Mouse (Mus musculus): Measurements from ENCODE around the gene Fzd4. TPM values are rescaled to one million over a fixed set of nuclear protein-coding genes. Genes with fewer than 3 reads are reported as not detected.

The Fzd4 gene
- polyA plus RNA-seq, 1 experiment from 2014 or later: 9.8 TPM

- WGBS (ENCODE audit: insufficient replicate concordance): 26% methylated on average over 6 of the region's 6 CpGs
Observed at GRCm38 (mm10) chr7:89371623-89372295, 32.4 kb upstream of the Fzd4 start.

GRCm38 (mm10) chr7:89380935-89381705 lies 23.0 kb upstream of the Fzd4 start:
- Histone ChIP-seq H3K4me2 (no peak overlapping the region), H3K27me3 (ENCODE audit: control insufficient read depth, insufficient read depth, low read length) (no peaks in the 10 kb centered on the region), H3K4me3 (ENCODE audit: low read depth, low read length) (no peak overlapping the region), H3K9ac (ENCODE audit: low read depth, low read length) (no peak overlapping the region), H3K27ac (ENCODE audit: low read depth, low read length) (peak overlapping the region; percentile 12; the same call in 1 of the 2 replicates), H3K4me1 (ENCODE audit: control insufficient read depth, insufficient read depth, low read length) (peaks cover 7% of the 10 kb centered on the region), H3K36me3 (ENCODE audit: control insufficient read depth, insufficient read depth, low read length) (no peaks in the 10 kb centered on the region), H3K9me3 (replicated peaks; ENCODE audit: control insufficient read depth, low read length) (no peaks in the 10 kb centered on the region)
- ATAC-seq (replicated peaks; ENCODE audit: insufficient number of reproducible peaks, low FRiP score, low TSS enrichment): no peak
- WGBS (ENCODE audit: insufficient replicate concordance): 49% methylated on average over 7 of the region's 7 CpGs

More at GRCm38 (mm10) chr7:89371623-89372295, 32.4 kb upstream of the Fzd4 start:
- H3K4me1 ChIP-seq (ENCODE audit: control insufficient read depth, insufficient read depth, low read length): peaks cover 22% of the 10 kb centered on the region
- H3K27ac ChIP-seq (ENCODE audit: low read depth, low read length): no peak overlapping the region
- ATAC-seq (replicated peaks; ENCODE audit: insufficient number of reproducible peaks, low FRiP score, low TSS enrichment): no peak
- H3K36me3 ChIP-seq (ENCODE audit: control insufficient read depth, insufficient read depth, low read length): no peaks in the 10 kb centered on the region
- H3K4me2 ChIP-seq: no peak overlapping the region
- H3K27me3 ChIP-seq (ENCODE audit: control insufficient read depth, insufficient read depth, low read length): no peaks in the 10 kb centered on the region
- H3K9me3 ChIP-seq (replicated peaks; ENCODE audit: control insufficient read depth, low read length): no peaks in the 10 kb centered on the region
- H3K9ac ChIP-seq (ENCODE audit: low read depth, low read length): no peak overlapping the region
- H3K4me3 ChIP-seq (ENCODE audit: low read depth, low read length): no peak overlapping the region

GRCm38 (mm10) chr7:89382892-89383291 lies 21.3 kb upstream of the Fzd4 start:
- Histone ChIP-seq H3K27ac (ENCODE audit: low read depth, low read length) (no peak overlapping the region), H3K9ac (ENCODE audit: low read depth, low read length) (no peak overlapping the region), H3K36me3 (ENCODE audit: control insufficient read depth, insufficient read depth, low read length) (no peaks in the 10 kb centered on the region), H3K9me3 (replicated peaks; ENCODE audit: control insufficient read depth, low read length) (no peaks in the 10 kb centered on the region), H3K4me3 (ENCODE audit: low read depth, low read length) (no peak overlapping the region), H3K27me3 (ENCODE audit: control insufficient read depth, insufficient read depth, low read length) (no peaks in the 10 kb centered on the region), H3K4me2 (no peak overlapping the region), H3K4me1 (ENCODE audit: control insufficient read depth, insufficient read depth, low read length) (peaks cover 12% of the 10 kb centered on the region)
- ATAC-seq (replicated peaks; ENCODE audit: insufficient number of reproducible peaks, low FRiP score, low TSS enrichment): no peak
- WGBS (ENCODE audit: insufficient replicate concordance): 87% methylated on average over 3 of the region's 3 CpGs

- H3K36me3 ChIP-seq (ENCODE audit: control insufficient read depth, insufficient read depth, low read length): no peaks in the 10 kb centered on the region
- no peak overlapping the region for H3K9ac ChIP-seq (ENCODE audit: low read depth, low read length)
- H3K4me3 ChIP-seq (ENCODE audit: low read depth, low read length): no peak overlapping the region
- H3K4me1 ChIP-seq (ENCODE audit: control insufficient read depth, insufficient read depth, low read length): peaks cover 10% of the 10 kb centered on the region
- ATAC-seq (replicated peaks; ENCODE audit: insufficient number of reproducible peaks, low FRiP score, low TSS enrichment): no peak
- H3K9me3 ChIP-seq (replicated peaks; ENCODE audit: control insufficient read depth, low read length): no peaks in the 10 kb centered on the region
- no peak overlapping the region for H3K4me2 ChIP-seq
- H3K27ac ChIP-seq (ENCODE audit: low read depth, low read length): no peak overlapping the region
- WGBS (ENCODE audit: insufficient replicate concordance): 58% methylated on average over 3 of the region's 3 CpGs
- no peaks in the 10 kb centered on the region for H3K27me3 ChIP-seq (ENCODE audit: control insufficient read depth, insufficient read depth, low read length)
Observed at GRCm38 (mm10) chr7:89388981-89389380, 15.2 kb upstream of the Fzd4 start.

- Histone ChIP-seq H3K4me3 (ENCODE audit: low read depth, low read length) (no peak overlapping the region), H3K9me3 (replicated peaks; ENCODE audit: control insufficient read depth, low read length) (no peaks in the 10 kb centered on the region), H3K27me3 (ENCODE audit: control insufficient read depth, insufficient read depth, low read length) (no peaks in the 10 kb centered on the region), H3K4me2 (no peak overlapping the region), H3K9ac (ENCODE audit: low read depth, low read length) (no peak overlapping the region), H3K4me1 (ENCODE audit: control insufficient read depth, insufficient read depth, low read length) (peaks cover 10% of the 10 kb centered on the region), H3K27ac (ENCODE audit: low read depth, low read length) (no peak overlapping the region), H3K36me3 (ENCODE audit: control insufficient read depth, insufficient read depth, low read length) (no peaks in the 10 kb centered on the region)
- 74% methylated on average over 2 of the region's 2 CpGs for WGBS (ENCODE audit: insufficient replicate concordance)
- no peak for ATAC-seq (replicated peaks; ENCODE audit: insufficient number of reproducible peaks, low FRiP score, low TSS enrichment)
Observed at GRCm38 (mm10) chr7:89390660-89391059, 13.5 kb upstream of the Fzd4 start.

- H3K4me1 ChIP-seq (ENCODE audit: control insufficient read depth, insufficient read depth, low read length): peaks cover 8% of the 10 kb centered on the region
- no peaks in the 10 kb centered on the region for H3K36me3 ChIP-seq (ENCODE audit: control insufficient read depth, insufficient read depth, low read length)
- H3K27me3 ChIP-seq (ENCODE audit: control insufficient read depth, insufficient read depth, low read length): no peaks in the 10 kb centered on the region
- WGBS (ENCODE audit: insufficient replicate concordance): 86% methylated on average over 3 of the region's 3 CpGs
- no peak for ATAC-seq (replicated peaks; ENCODE audit: insufficient number of reproducible peaks, low FRiP score, low TSS enrichment)
- H3K27ac ChIP-seq (ENCODE audit: low read depth, low read length): no peak overlapping the region
- H3K9ac ChIP-seq (ENCODE audit: low read depth, low read length): no peak overlapping the region
- H3K4me2 ChIP-seq: no peak overlapping the region
- no peaks in the 10 kb centered on the region for H3K9me3 ChIP-seq (replicated peaks; ENCODE audit: control insufficient read depth, low read length)
- no peak overlapping the region for H3K4me3 ChIP-seq (ENCODE audit: low read depth, low read length)
Observed at GRCm38 (mm10) chr7:89391281-89391680, 12.9 kb upstream of the Fzd4 start.

- no peak for ATAC-seq (replicated peaks; ENCODE audit: insufficient number of reproducible peaks, low FRiP score, low TSS enrichment)
- WGBS (ENCODE audit: insufficient replicate concordance): 48% methylated on average over 4 of the region's 4 CpGs
- H3K9ac ChIP-seq (ENCODE audit: low read depth, low read length): no peak overlapping the region
Observed at GRCm38 (mm10) chr7:89391831-89392230, 12.3 kb upstream of the Fzd4 start.

GRCm38 (mm10) chr7:89392388-89392787 lies 11.8 kb upstream of the Fzd4 start:
- ATAC-seq (replicated peaks; ENCODE audit: insufficient number of reproducible peaks, low FRiP score, low TSS enrichment): no peak
- Histone ChIP-seq H3K9ac (ENCODE audit: low read depth, low read length) (no peak overlapping the region), H3K4me1 (ENCODE audit: control insufficient read depth, insufficient read depth, low read length) (peaks cover 5% of the 10 kb centered on the region), H3K27me3 (ENCODE audit: control insufficient read depth, insufficient read depth, low read length) (no peaks in the 10 kb centered on the region), H3K27ac (ENCODE audit: low read depth, low read length) (no peak overlapping the region), H3K4me3 (ENCODE audit: low read depth, low read length) (no peak overlapping the region), H3K9me3 (replicated peaks; ENCODE audit: control insufficient read depth, low read length) (no peaks in the 10 kb centered on the region), H3K36me3 (ENCODE audit: control insufficient read depth, insufficient read depth, low read length) (no peaks in the 10 kb centered on the region), H3K4me2 (no peak overlapping the region)
- whole genome bisulfite sequencing (ENCODE audit: insufficient replicate concordance): 61% methylated on average over 4 of the region's 4 CpGs

More at GRCm38 (mm10) chr7:89391831-89392230, 12.3 kb upstream of the Fzd4 start:
- Histone ChIP-seq H3K4me3 (ENCODE audit: low read depth, low read length) (no peak overlapping the region), H3K4me1 (ENCODE audit: control insufficient read depth, insufficient read depth, low read length) (peaks cover 5% of the 10 kb centered on the region), H3K4me2 (no peak overlapping the region), H3K36me3 (ENCODE audit: control insufficient read depth, insufficient read depth, low read length) (no peaks in the 10 kb centered on the region), H3K9me3 (replicated peaks; ENCODE audit: control insufficient read depth, low read length) (no peaks in the 10 kb centered on the region), H3K27me3 (ENCODE audit: control insufficient read depth, insufficient read depth, low read length) (no peaks in the 10 kb centered on the region), H3K27ac (ENCODE audit: low read depth, low read length) (no peak overlapping the region)
